Mouse (Mus musculus) liver, embryonic 15.5 days (tissue): ENCODE measurements around the gene Awat2. TPM values are rescaled to one million over a fixed set of nuclear protein-coding genes. Genes with fewer than 3 reads are reported as not detected.
A peak's percentile ranks its signal among the peaks of the same experiment; 100 is the strongest.

Experiments used
- ATAC-seq: fragments of 200-750 bp; cut with Nextera tagmentation; 2 replicates; pipeline ENCODE4 v1.8.0; 2017; ENCODE audit warnings: moderate number of reproducible peaks, mild to moderate bottlenecking, moderate library complexity; ENCODE audit not compliant: insufficient read depth
- H3K27ac ChIP-seq: fragments of 300-500 bp; sonication (generic); replicated peaks from 2 replicates; pipeline ENCODE4 v1.5.1; 2015; ENCODE audit warnings: mild to moderate bottlenecking, inconsistent platforms
- H3K27me3 ChIP-seq: fragments of 300-500 bp; sonication (generic); 2 replicates; pipeline ENCODE4 v1.6.1; 2015; ENCODE audit warnings: mild to moderate bottlenecking, inconsistent platforms
- H3K36me3 ChIP-seq: fragments of 300-500 bp; sonication (generic); replicated peaks from 2 replicates; pipeline ENCODE4 v1.6.1; 2015; ENCODE audit warnings: moderate library complexity, mild to moderate bottlenecking, inconsistent platforms
- H3K4me1 ChIP-seq: fragments of 300-500 bp; sonication (generic); replicated peaks from 2 replicates; pipeline ENCODE4 v1.6.1; 2015; ENCODE audit warnings: inconsistent platforms
- H3K4me2 ChIP-seq: fragments of 300-500 bp; sonication (generic); 2 replicates; pipeline ENCODE4 v1.6.1; 2015; ENCODE audit warnings: moderate library complexity, mild to moderate bottlenecking, inconsistent platforms
- H3K4me3 ChIP-seq: fragments of 300-500 bp; sonication (generic); replicated peaks from 2 replicates; pipeline ENCODE4 v1.5.1; 2015; ENCODE audit warnings: mild to moderate bottlenecking, inconsistent platforms
- H3K9ac ChIP-seq: fragments of 300-500 bp; sonication (generic); 2 replicates; pipeline ENCODE4 v1.6.1; 2015; ENCODE audit warnings: moderate library complexity, mild to moderate bottlenecking, inconsistent platforms
- H3K9me3 ChIP-seq: fragments of 300-500 bp; sonication (generic); replicated peaks from 2 replicates; pipeline ENCODE4 v1.6.1; 2016; ENCODE audit warnings: inconsistent platforms
- WGBS: fragments of 180-500 bp; shearing (Covaris S2); methylation state at CpG from one replicate; pipeline ENCODE4 v1.1.7; 2015; ENCODE audit warnings: mixed read lengths; ENCODE audit not compliant: insufficient replicate concordance; 5-methylcytosine and 5-hydroxymethylcytosine counted together
- microRNA counts: library from miRNA; unstranded; fragments of <30 nt; microRNA quantifications from one replicate; lab custom pipeline; 2016
- microRNA-seq: library from miRNA; unstranded; fragments of <30 nt; microRNA quantifications from one replicate; pipeline ENCODE4, GENCODE M21; 2016
- polyA plus RNA-seq: library from polyadenylated mRNA; unstranded; fragments of >200 nt; fragmentation: Nextera tagmentation; extraction: Ambion mirVana; gene quantifications from 2 replicates; pipeline ENCODE4 v1.2.1, GENCODE M21; 2015

The Awat2 gene
- polyA plus RNA-seq, 1 experiment from 2014 or later, result 0.21 TPM

GRCm38 (mm10) chrX:100395026-100395425 is 47.5 kb downstream of the Awat2 start:
- no peak for ATAC-seq
- no peaks in the 10 kb centered on the region for H3K9me3 ChIP-seq
- H3K27me3 ChIP-seq, result peaks cover 6% of the 10 kb centered on the region; the same call in 1 of the 2 replicates
- H3K4me1 ChIP-seq, result no peaks in the 10 kb centered on the region
- no peak overlapping the region for H3K9ac ChIP-seq
- no peak overlapping the region for H3K4me3 ChIP-seq
- WGBS, result 74% methylated on average over 8 of the region's 8 CpGs
- H3K27ac ChIP-seq, result no peak overlapping the region
- no peaks in the 10 kb centered on the region for H3K36me3 ChIP-seq
- no peak overlapping the region for H3K4me2 ChIP-seq

DNA sequence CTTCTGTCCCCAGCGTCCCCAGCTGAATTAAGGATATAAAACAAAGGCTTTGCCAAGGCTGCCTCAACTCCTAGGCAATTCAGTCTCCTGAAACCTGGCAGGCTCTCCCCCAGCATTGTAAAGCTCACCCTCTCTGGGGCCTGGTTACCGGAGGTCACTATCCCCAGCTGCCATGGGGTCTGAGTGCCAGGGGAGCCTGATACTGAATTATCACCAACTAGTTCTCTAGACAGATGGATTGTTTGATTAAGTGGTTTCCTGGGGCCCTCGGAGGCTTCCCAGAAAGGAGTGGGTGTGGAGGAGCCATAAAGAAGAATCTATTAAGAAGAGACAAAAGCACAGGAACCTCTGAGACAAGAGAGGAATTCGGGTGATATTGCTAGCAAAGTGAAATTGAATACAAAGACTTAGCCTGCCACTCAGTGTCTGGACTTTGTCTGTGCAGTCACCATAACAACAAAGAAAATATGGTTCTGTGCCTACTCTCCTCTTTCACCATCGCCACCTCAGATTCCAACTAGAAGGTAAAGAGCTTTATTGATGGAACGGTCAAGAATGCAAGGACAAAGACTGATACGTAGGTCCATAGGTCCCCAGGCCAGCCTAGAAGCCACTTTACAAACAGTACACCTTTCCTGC is 48.2 kb downstream of the Awat2 start:
- Histone ChIP-seq H3K4me1 (no peaks in the 10 kb centered on the region), H3K9ac (no peak overlapping the region), H3K4me3 (no peak overlapping the region), H3K27me3 (peaks cover 6% of the 10 kb centered on the region; the same call in 1 of the 2 replicates), H3K27ac (no peak overlapping the region), H3K36me3 (no peaks in the 10 kb centered on the region), H3K9me3 (no peaks in the 10 kb centered on the region), H3K4me2 (no peak overlapping the region)
- WGBS, result 53% methylated on average over 7 of the region's 7 CpGs
- ATAC-seq, result no peak

DNA sequence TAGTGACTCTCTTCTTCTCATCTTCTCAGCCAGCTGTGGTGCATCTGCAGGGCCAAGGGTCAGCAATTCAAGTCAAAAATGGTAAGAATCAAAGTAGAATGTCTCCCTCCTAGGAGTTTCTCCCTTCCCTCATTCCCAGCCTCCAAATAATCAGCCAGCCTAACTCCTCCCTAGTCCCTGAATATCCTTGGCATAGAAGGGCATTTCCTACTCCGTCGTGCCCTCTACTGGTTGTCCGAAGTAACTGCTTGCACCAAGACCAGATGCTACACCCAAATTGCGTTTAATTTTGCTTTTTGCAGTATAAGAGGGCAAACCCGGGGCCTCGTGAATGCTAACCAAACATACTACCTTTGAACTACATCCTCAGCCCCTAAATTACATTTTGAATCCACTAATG is 50.2 kb downstream of the Awat2 start:
- no peak overlapping the region for H3K4me3 ChIP-seq
- ATAC-seq, result no peak
- no peak overlapping the region for H3K9ac ChIP-seq
- no peak overlapping the region for H3K27ac ChIP-seq
- no peaks in the 10 kb centered on the region for H3K9me3 ChIP-seq
- H3K4me1 ChIP-seq, result no peaks in the 10 kb centered on the region
- no peak overlapping the region for H3K4me2 ChIP-seq
- H3K36me3 ChIP-seq, result no peaks in the 10 kb centered on the region
- WGBS, result 24% methylated on average over 6 of the region's 6 CpGs
- peaks cover 6% of the 10 kb centered on the region; the same call in 1 of the 2 replicates for H3K27me3 ChIP-seq

GRCm38 (mm10) chrX:100389887-100390286 is 52.6 kb downstream of the Awat2 start:
- no peaks in the 10 kb centered on the region for H3K4me1 ChIP-seq
- H3K36me3 ChIP-seq, result no peaks in the 10 kb centered on the region
- WGBS, result 57% methylated on average over 1 of the region's 1 CpGs
- no peak overlapping the region for H3K4me2 ChIP-seq
- H3K4me3 ChIP-seq, result no peak overlapping the region
- H3K9me3 ChIP-seq, result no peaks in the 10 kb centered on the region
- ATAC-seq, result no peak
- H3K9ac ChIP-seq, result no peak overlapping the region
- peaks cover 6% of the 10 kb centered on the region; the same call in 1 of the 2 replicates for H3K27me3 ChIP-seq
- no peak overlapping the region for H3K27ac ChIP-seq

- no peak overlapping the region for H3K27ac ChIP-seq
- peaks cover 4% of the 10 kb centered on the region; the same call in 1 of the 2 replicates for H3K27me3 ChIP-seq
- no peak overlapping the region for H3K4me2 ChIP-seq
- no peak overlapping the region for H3K4me3 ChIP-seq
- WGBS, result 81% methylated on average over 2 of the region's 2 CpGs
- no peaks in the 10 kb centered on the region for H3K4me1 ChIP-seq
- H3K36me3 ChIP-seq, result no peaks in the 10 kb centered on the region
- no peak overlapping the region for H3K9ac ChIP-seq
- ATAC-seq, result no peak
- no peaks in the 10 kb centered on the region for H3K9me3 ChIP-seq
Observed at GRCm38 (mm10) chrX:100356974-100357373, 85.5 kb downstream of the Awat2 start.

MicroRNAs within 50 kb of the gene (microRNA counts, 519-probe panel; counts per million panel counts)
- microRNA mmu-miR-676 (lab: Ali Mortazavi, UCI), result 2,746 counts per million, percentile 54 among the panel's probes with 10 or more counts

Small RNA genes within 50 kb of the gene (microRNA-seq; reads per million reads assigned to microRNA genes)
- 806 reads per million, percentile 74 among the genes with 10 or more reads in this experiment for gene Mir676

Other genes starting within 250 kb of the Awat2 start
- gene Otud6a, start 13.7 kb downstream of the Awat2 start, polyA plus RNA-seq, result not detected in 2 replicates
- gene Igbp1, start 51.6 kb upstream of the Awat2 start, polyA plus RNA-seq, result 12.2 and 13.8 TPM in 2 replicates
- gene Dgat2l6, start 82.1 kb upstream of the Awat2 start, polyA plus RNA-seq, result not detected in 2 replicates
- not detected in 2 replicates for gene Awat1, start 129.5 kb upstream of the Awat2 start, polyA plus RNA-seq
- gene P2ry4, start 152.2 kb upstream of the Awat2 start, polyA plus RNA-seq, result 0.38 and 0.53 TPM in 2 replicates
- not detected in 2 replicates for gene Arr3, start 162.8 kb upstream of the Awat2 start, polyA plus RNA-seq
- 20.3 and 22.2 TPM in 2 replicates for gene Kif4, start 183.0 kb upstream of the Awat2 start, polyA plus RNA-seq
- gene Pdzd11, start 183.9 kb upstream of the Awat2 start, polyA plus RNA-seq, result 56.4 and 61.4 TPM in 2 replicates